In the genomic region with DNA sequence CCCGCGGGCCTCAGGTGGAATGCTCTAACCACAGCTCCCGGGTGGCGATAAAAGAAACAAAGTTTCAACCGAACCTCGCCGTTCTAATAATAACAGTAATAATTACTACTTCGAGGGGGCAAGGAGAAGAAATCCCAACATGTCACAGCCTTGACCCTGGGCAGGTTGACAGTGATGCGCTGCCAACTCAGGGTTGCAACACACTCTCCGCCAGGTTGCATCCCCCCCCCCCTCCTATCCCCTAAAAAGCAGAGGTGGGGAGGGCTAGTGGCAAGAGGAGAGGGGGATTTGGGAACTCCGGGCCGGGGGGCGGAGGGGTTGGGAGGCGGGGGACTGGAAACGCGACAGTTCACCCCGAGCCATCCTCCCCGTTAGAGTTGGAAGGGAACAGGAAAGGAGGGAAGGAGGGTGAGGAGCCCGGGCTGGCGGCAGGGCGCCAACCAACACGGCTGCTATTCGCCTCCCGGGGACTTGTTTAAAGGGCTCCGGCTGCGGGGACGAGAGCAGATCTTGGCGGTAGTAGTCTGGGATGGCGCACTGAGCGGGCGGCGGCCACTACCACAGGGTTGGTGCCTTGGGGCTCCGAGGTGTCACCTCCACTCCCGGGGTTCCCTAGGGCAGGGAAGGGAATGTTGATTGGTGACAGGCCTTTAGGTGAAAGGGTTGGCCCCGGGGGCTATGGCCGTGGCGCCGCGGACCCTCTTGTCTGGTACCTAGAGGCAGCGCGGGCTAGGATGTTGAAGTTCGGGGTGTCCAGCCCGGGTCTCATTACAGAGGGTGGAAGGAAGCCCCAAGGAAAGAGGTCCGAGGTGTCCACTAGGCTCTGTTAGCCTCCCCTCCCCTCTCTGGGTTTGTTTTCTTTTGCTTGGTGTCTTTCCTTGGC, we compare ENCODE assay signal across 8 mouse cellular contexts. TPM values are rescaled to one million over a fixed set of nuclear protein-coding genes. Genes with fewer than 3 reads are reported as not detected.
DNase-seq lines count a peak whose midpoint lies in the region; ATAC-seq and TF ChIP-seq lines count a peak whose summit lies in the region.

No protein-coding gene starts in this region.

- H3K27me3 ChIP-seq in forebrain, embryonic 12.5 days, result peaks cover 45% of the 10 kb centered on the region

- H3K4me1 ChIP-seq in forebrain, embryonic 12.5 days, result peaks cover 29% of the 10 kb centered on the region
- H3K4me1 ChIP-seq in lung, adult 2 months (ENCODE audit: control insufficient read depth, insufficient read depth, low read length), result peaks cover 3% of the 10 kb centered on the region; the same call in 1 of the 2 replicates

- TF ChIP-seq CTCF in layer of hippocampus, adult 2 months (conservative IDR thresholded peaks at IDR 0.05), result no peak
- TF ChIP-seq CTCF in lung, adult 2 months (IDR thresholded peaks at IDR 0.05; ENCODE audit: insufficient read depth, low read length), result no peak

- H3K27ac ChIP-seq in forebrain, embryonic 12.5 days, result peak overlapping the region; percentile 59
- peak overlapping the region; percentile 95 for H3K27ac ChIP-seq in layer of hippocampus, adult 2 months

- peak; percentile 4; the same call in 1 of the 2 replicates for ATAC-seq in forebrain, embryonic 12.5 days (ENCODE audit: low FRiP score)

- H3K4me3 ChIP-seq in forebrain, embryonic 12.5 days (replicated peaks), result peak overlapping the region; percentile 68
- H3K4me3 ChIP-seq in layer of hippocampus, adult 2 months, result peak overlapping the region; percentile 93
- H3K4me3 ChIP-seq in lung, adult 2 months (replicated peaks; ENCODE audit: extremely low read depth, low read depth, low read length), result peak overlapping the region; percentile 81

- no peaks in the 10 kb centered on the region for H3K36me3 ChIP-seq in forebrain, embryonic 12.5 days (replicated peaks)

- WGBS in forebrain, embryonic 12.5 days, result under 1% methylated on average over 43 of the region's 44 CpGs
- under 1% methylated on average over 42 of the region's 44 CpGs for WGBS in lung, adult 2 months

- DNase-seq in B cell, adult 2 months, result peak; percentile 48 to 54
- peak; percentile 62 for DNase-seq in adrenal gland, postnatal 25 days
- peak; percentile 69 to 70 for DNase-seq in heart, postnatal 14 days
- DNase-seq in layer of hippocampus, adult 2 months (ENCODE audit: low spot score in 2 of 2), result peak; percentile 27 to 39
- DNase-seq in lung, adult 2 months, result peak; percentile 66
- DNase-seq in ovary, postnatal 14 days (ENCODE audit: low spot score), result peak; percentile 37
- peak; percentile 36 to 46 for DNase-seq in thymus, postnatal 10 days (ENCODE audit: low spot score in 2 of 2)

- H3K9me3 ChIP-seq in forebrain, embryonic 12.5 days, result no peaks in the 10 kb centered on the region

- peak overlapping the region; percentile 100 for H3K4me2 ChIP-seq in forebrain, embryonic 12.5 days

- intact Hi-C loops in heart, postnatal 14 days (cut with DNase I), result loop anchor here (5.0 to 10.0 kb wide), 2 partner anchors 37 to 819 kb away; partner anchors contain the start of gene Pum3

- TF ChIP-seq POLR2A in lung, adult 2 months (IDR thresholded peaks at IDR 0.05; ENCODE audit: borderline replicate concordance, extremely low read depth, low read depth, low read length), result 0 out of 2 replicates have a peak, but pooled peaks have one; percentile 1

- peak overlapping the region; percentile 64 for H3K9ac ChIP-seq in forebrain, embryonic 12.5 days

RNA-seq across cellular contexts. Expression of gene Smarca2, which starts 0.8 kb away (rescaled TPM):
- total RNA-seq in adrenal gland, postnatal 25 days (2021), result 85.6 and 105 TPM in 2 replicates
- 60.0 and 65.2 TPM in 2 replicates for polyA plus RNA-seq in forebrain, embryonic 12.5 days (2016; fragmentation: Nextera tagmentation; extraction: Ambion mirVana)
- 10 to 100 TPM; 61.7 to 71.6 TPM for total RNA-seq in heart, postnatal 14 days (2021)
- 100 to 1,000 TPM; 204 to 221 TPM for total RNA-seq in layer of hippocampus, adult 2 months (2021)
- polyA plus RNA-seq in lung, adult 2 months (2012; rRNA removed), result 69.7 and 78.9 TPM in 2 replicates

Comparison
In these comparisons a context has a peak if more than half of its experiments do, and no peak if none do; other contexts are left out.
1. Peak in every context shown above with its lines: DNase-seq, ATAC-seq, H3K4me3 ChIP-seq and H3K27ac ChIP-seq.